Mouse (Mus musculus): Measurements from ENCODE around the gene Gpx3.
"Not testable (repeated sequence)": the region's sequence is repeated elsewhere in the genome, so short reads cannot be mapped to it uniquely, and the experiment has no call there.

Gpx3 gene

GRCm38 (mm10) chr11:54902333-54903323 is at the start of gene Gpx3:
TSS of gene Gpx3 (plus strand) at chr11:54902453.
- DNase-seq (ENCODE audit: low spot score) = peak; percentile 48

- not testable (repeated sequence) for DNase-seq (ENCODE audit: low spot score)
Measured at GRCm38 (mm10) chr11:54858880-54859279, 43.4 kb upstream of the Gpx3 start.

GRCm38 (mm10) chr11:54859322-54860165 is 42.7 kb upstream of the Gpx3 start:
- DNase-seq (ENCODE audit: low spot score) = no peak

GRCm38 (mm10) chr11:54860256-54861038 is 41.8 kb upstream of the Gpx3 start, which contains the start of gene Lyrm7:
TSS of gene Lyrm7 (minus strand) at chr11:54860916.
- peak; percentile 94 for DNase-seq (ENCODE audit: low spot score)

- DNase-seq (ENCODE audit: low spot score) = peak; percentile 2
Measured at GRCm38 (mm10) chr11:54861471-54862420, 40.5 kb upstream of the Gpx3 start.

- no peak for DNase-seq (ENCODE audit: low spot score)
Measured at GRCm38 (mm10) chr11:54862621-54863520, 39.4 kb upstream of the Gpx3 start.

- no peak for DNase-seq (ENCODE audit: low spot score)
Measured at GRCm38 (mm10) chr11:54865330-54866085, 36.7 kb upstream of the Gpx3 start.

- peak; percentile 95 for DNase-seq (ENCODE audit: low spot score)
Measured at GRCm38 (mm10) chr11:54866119-54867048, 35.9 kb upstream of the Gpx3 start, which contains the start of gene Hint1. TSS of gene Hint1 (plus strand) at chr11:54866383.

- no peak for DNase-seq (ENCODE audit: low spot score)
Measured at GRCm38 (mm10) chr11:54867049-54867385, 35.2 kb upstream of the Gpx3 start.

GRCm38 (mm10) chr11:54867903-54868434 is 34.3 kb upstream of the Gpx3 start:
- no peak for DNase-seq (ENCODE audit: low spot score)

- DNase-seq (ENCODE audit: low spot score) = no peak
Measured at GRCm38 (mm10) chr11:54868445-54868844, 33.8 kb upstream of the Gpx3 start.

GRCm38 (mm10) chr11:54869318-54869717 is 32.9 kb upstream of the Gpx3 start:
- no peak for DNase-seq (ENCODE audit: low spot score)

GRCm38 (mm10) chr11:54871831-54872537 is 30.3 kb upstream of the Gpx3 start:
- no peak for DNase-seq (ENCODE audit: low spot score)

- DNase-seq (ENCODE audit: low spot score) = no peak
Measured at GRCm38 (mm10) chr11:54876031-54876430, 26.2 kb upstream of the Gpx3 start.

- no peak for DNase-seq (ENCODE audit: low spot score)
Measured at GRCm38 (mm10) chr11:54878893-54879292, 23.4 kb upstream of the Gpx3 start.

GRCm38 (mm10) chr11:54879434-54879833 is 22.8 kb upstream of the Gpx3 start:
- peak; percentile 35 for DNase-seq (ENCODE audit: low spot score)

GRCm38 (mm10) chr11:54879922-54880321 is 22.3 kb upstream of the Gpx3 start:
- DNase-seq (ENCODE audit: low spot score) = no peak
